9 mouse cellular contexts compared by ENCODE assay signal in genomic region chr2:155514666-155515065, GRCm38 (mm10). TPM values are rescaled to one million over a fixed set of nuclear protein-coding genes. Genes with fewer than 3 reads are reported as not detected.
DNase-seq lines count a peak whose midpoint lies in the region; ATAC-seq lines count a peak whose summit lies in the region.
"Had no signal": no experiment of that assay in that cellular context is flagged by ENCODE, and none has a peak within 500 bp of the region (broad histone marks: within the 10 kb centered on the region; RNA-seq: fewer than 3 reads in every experiment).

No protein-coding gene starts in this region.

- H3K4me1 ChIP-seq in midbrain, embryonic 10.5 days = peaks cover 36% of the 10 kb centered on the region

- peak overlapping the region; percentile 64 for H3K4me3 ChIP-seq in midbrain, embryonic 10.5 days

- H3K36me3 ChIP-seq in midbrain, embryonic 10.5 days = no peaks in the 10 kb centered on the region

- WGBS in midbrain, embryonic 10.5 days = 2% methylated on average over 23 of the region's 23 CpGs

- intact Hi-C loops in left cerebral cortex, postnatal 4 days (cut with DNase I) = loop anchor here (5.0 to 10.0 kb wide), 2 partner anchors 73 to 250 kb away; no protein-coding TSS in a partner anchor

- peak; percentile 69 for DNase-seq in embryo, embryonic 11 days
- peak; percentile 71 to 72 for DNase-seq in heart, adult 18-20 months
- DNase-seq in kidney, adult 18-20 months = peak; percentile 60
- DNase-seq in left cerebral cortex, postnatal 4 days = peak; percentile 89
- DNase-seq in midbrain, embryonic 10.5 days (ENCODE audit: low spot score) = peak; percentile 73
- peak; percentile 87 to 88 for DNase-seq in right cerebral cortex, postnatal 36 days (ENCODE audit: low spot score in 2 of 2)
- peak; percentile 52 for DNase-seq in urinary bladder, postnatal 25 days (ENCODE audit: low spot score)

- H3K27ac ChIP-seq in midbrain, embryonic 10.5 days (replicated peaks) = peak overlapping the region; percentile 79
- H3K27ac ChIP-seq: macrophage had no signal

- peaks cover 34% of the 10 kb centered on the region for H3K27me3 ChIP-seq in midbrain, embryonic 10.5 days (ENCODE audit: low read depth, poor library complexity, severe bottlenecking)

- H3K9me3 ChIP-seq in midbrain, embryonic 10.5 days (replicated peaks) = no peaks in the 10 kb centered on the region

- peak; percentile 55 for ATAC-seq in activated CD4-positive, CD25-positive, alpha-beta regulatory T cell, adult 4 months

RNA-seq across cellular contexts. Expression of gene Acss2, which starts 3.1 kb away (rescaled TPM):
- 10 to 100 TPM; 13.9 to 16.4 TPM for polyA plus RNA-seq in activated CD4-positive, CD25-positive, alpha-beta regulatory T cell, adult 4 months (2017; shearing (Covaris generic))
- 10 to 100 TPM; 32.1 to 42.2 TPM for total RNA-seq in heart, adult 18-20 months (2021)
- 10 to 100 TPM; 26.3 to 27.6 TPM for total RNA-seq in left cerebral cortex, postnatal 4 days (2021)
- 15.9 and 20.3 TPM in 2 replicates for polyA plus RNA-seq in midbrain, embryonic 10.5 days (2016; fragmentation: Nextera tagmentation; extraction: Ambion mirVana)

RNA-seq across cellular contexts. Expression of gene Ggt7, which starts 3.4 kb away (rescaled TPM):
- 1 to 10 TPM; 4.6 to 8.2 TPM for polyA plus RNA-seq in activated CD4-positive, CD25-positive, alpha-beta regulatory T cell, adult 4 months (2017; shearing (Covaris generic))
- total RNA-seq in heart, adult 18-20 months (2021) = under 1 TPM; 0.52 to 0.59 TPM
- 10 to 100 TPM; 71.6 to 78.0 TPM for total RNA-seq in left cerebral cortex, postnatal 4 days (2021)
- polyA plus RNA-seq in midbrain, embryonic 10.5 days (2016; fragmentation: Nextera tagmentation; extraction: Ambion mirVana) = 16.0 and 25.2 TPM in 2 replicates
- polyA plus RNA-seq: macrophage had no signal

RNA-seq across cellular contexts. Expression of gene Ncoa6, which starts 41.0 kb away (rescaled TPM):
- 10 to 100 TPM; 13.0 to 13.8 TPM for polyA plus RNA-seq in activated CD4-positive, CD25-positive, alpha-beta regulatory T cell, adult 4 months (2017; shearing (Covaris generic))
- 10 to 100 TPM; 20.6 to 23.4 TPM for total RNA-seq in heart, adult 18-20 months (2021)
- total RNA-seq in left cerebral cortex, postnatal 4 days (2021) = 10 to 100 TPM; 99.3 to 99.9 TPM
- 20.8 and 22.3 TPM in 2 replicates for polyA plus RNA-seq in midbrain, embryonic 10.5 days (2016; fragmentation: Nextera tagmentation; extraction: Ambion mirVana)

Comparison
In these comparisons a context has a peak if more than half of its experiments do, and no peak if none do; other contexts are left out.
1. Peak in every context shown above with its lines: DNase-seq, ATAC-seq, H3K4me3 ChIP-seq and H3K27ac ChIP-seq.
2. RNA of gene Ggt7, which starts 3.4 kb away (total RNA-seq): 71.6 to 78.0 TPM in left cerebral cortex, postnatal 4 days; 0.52 to 0.59 TPM in heart, adult 18-20 months; every median in the first group is over 10 times any median in the second.
3. RNA of gene Ncoa6, which starts 41.0 kb away (total RNA-seq): 99.3 to 99.9 TPM in left cerebral cortex, postnatal 4 days; 20.6 to 23.4 TPM in heart, adult 18-20 months; every median in the first group is over 4 times any median in the second.